Mouse (Mus musculus): ENCODE measurements around the gene Cyp2d22.
A peak's percentile ranks its signal among the peaks of the same experiment; 100 is the strongest.

Cyp2d22 gene

DNA sequence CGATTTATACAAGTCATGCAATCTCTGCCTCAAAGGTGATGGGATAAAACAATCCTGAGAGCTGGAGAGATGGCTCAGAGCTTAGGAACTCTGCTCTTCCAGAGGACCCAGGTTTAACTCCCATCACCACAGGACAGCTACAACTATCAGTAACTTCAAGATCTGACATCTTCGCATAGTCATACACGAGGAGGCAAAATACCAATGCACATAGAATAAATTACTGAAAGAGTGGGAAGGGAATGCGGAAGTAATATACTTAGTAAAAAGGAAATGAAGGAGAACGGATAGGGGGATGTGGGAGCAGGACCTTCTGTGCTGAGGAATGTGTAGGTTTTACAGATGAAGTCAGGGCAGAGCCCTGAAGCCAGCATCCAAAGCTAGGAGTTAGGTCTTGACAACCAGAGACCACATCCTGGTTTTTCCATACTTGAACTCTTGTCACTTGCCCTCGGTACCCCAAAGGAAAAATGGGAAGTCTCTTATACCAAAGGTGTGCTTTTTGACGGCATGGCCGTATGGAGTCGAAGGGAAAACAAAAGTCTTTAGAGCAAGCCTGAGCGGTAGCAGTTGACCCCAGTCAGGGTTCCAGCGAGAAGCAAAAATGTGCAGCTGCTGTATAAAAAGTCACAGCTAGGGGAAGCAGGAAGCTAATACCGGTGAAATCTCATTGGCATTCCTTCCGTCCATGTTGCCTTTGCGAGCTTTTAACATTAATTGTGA, 33.3 kb downstream of the Cyp2d22 start:
- DNase-seq (ENCODE audit: low spot score in 2 of 2) = peak in 1 of 2 experiments; percentile 38

DNA sequence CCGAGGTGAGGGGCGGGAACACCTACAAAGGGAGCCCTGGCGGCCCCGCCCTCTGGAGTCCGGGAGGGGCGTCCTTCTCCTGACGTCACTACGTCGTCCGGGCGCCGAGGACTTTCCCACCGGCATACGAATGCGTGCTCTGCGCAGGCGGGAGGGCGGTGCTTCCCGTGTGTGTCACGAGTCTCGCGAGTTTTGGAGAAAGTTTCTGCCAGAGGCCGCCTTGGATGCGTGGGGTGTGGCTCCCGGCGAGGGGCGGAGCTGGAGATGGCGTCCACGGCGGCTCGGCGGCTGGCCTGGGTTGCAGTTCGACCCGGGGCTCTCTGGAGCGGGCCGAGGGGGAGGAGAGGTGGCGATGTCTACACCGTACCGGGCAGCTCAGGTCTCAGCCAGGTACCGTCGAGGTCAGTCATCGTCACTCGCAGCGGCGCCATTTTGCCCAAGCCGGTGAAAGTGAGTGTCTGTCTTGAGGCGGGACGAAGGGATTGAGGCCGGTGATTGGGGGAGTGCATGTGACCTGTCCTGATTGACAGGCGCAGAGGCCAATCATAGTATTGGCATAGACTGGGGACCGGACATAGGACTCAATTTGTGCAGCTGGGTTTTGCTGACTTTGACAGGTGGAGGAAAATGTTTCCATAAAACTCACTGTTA, 34.1 kb downstream of the Cyp2d22 start:
- peak; percentile 98 for DNase-seq (ENCODE audit: low spot score in 2 of 2)

DNA sequence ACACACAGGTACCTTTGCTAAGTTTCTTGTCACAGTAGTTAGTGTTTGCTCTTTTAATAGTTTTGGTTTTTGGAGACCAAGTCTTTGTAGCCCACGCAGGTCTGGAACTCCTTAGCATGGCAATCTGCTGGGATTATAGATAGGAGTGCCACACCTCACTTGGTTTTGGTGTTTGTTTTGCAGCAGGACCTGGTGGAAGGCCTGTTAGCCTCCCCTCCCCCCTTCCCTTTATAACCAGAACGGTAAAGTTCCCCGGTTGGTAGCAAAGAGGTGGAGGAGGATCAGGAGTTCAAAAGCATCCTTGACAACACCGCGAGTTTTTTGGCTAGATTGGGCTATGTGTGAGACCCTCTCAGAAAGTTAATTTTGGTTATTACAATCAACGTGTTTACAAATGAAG, 35.1 kb downstream of the Cyp2d22 start:
- peak in 1 of 2 experiments; percentile 33 for DNase-seq (ENCODE audit: low spot score in 2 of 2)

DNA sequence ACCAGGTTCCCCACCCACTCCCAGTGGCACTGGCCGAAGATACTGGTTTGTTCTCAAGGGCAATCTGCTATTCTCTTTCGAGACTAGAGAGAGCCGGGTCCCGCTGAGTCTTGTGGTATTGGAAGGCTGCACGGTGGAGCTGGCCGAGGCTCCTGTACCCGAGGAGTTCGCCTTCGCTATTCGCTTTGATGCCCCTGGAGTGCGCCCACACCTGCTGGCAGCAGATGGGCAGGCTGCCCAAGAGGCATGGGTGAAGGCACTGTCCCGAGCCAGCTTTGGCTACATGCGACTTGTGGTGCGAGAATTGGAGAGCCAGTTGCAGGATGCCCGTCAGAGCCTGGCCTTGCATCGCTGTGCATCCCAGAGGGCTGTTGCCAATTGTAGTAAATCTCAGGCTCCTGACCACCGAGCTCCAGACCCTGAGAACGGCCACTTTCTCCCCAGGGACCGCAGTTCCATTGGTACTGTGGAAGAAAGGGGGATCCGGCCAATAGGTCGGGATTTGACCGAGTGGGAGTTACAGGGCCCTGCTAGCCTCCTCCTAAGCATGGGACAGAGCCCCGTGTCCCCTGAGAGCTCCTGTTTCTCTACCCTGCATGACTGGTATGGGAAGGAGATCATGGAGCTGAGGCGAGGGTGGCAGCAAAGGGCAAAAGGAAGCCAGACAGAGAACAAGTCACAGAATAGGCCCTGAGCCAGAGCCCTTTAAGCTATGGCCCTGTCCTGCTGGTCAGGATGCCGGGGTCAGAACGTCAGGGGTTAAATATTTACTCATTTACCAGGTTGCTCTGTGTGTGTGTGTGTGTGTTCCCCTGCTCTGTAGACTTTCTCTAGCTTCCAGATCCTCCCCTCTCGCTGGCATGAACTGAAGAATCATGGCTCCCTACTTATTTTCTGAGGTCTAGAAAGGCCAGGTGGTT, 36.4 kb downstream of the Cyp2d22 start:
- peak in 1 of 2 experiments; percentile 40 for DNase-seq (ENCODE audit: low spot score in 2 of 2)

DNA sequence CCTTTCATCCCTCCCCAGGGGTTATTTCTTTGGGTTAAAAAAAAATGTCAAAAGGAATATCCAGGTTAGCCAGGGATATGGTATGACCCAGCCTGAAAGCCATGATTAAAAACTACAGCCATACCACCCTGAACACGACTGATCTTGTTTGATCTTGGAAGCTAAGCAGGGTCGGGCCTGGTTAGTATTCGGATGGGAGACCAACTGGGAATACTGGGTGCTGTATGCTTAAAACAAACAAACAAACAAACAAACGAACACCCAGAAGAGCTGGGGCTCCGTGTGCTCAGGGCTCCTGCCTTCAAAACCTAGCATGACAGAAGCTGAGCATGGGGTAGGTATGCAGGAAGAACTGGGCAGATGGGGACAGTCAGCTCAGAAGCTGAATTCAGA, 37.5 kb downstream of the Cyp2d22 start:
- DNase-seq (ENCODE audit: low spot score in 2 of 2) = no peak

DNA sequence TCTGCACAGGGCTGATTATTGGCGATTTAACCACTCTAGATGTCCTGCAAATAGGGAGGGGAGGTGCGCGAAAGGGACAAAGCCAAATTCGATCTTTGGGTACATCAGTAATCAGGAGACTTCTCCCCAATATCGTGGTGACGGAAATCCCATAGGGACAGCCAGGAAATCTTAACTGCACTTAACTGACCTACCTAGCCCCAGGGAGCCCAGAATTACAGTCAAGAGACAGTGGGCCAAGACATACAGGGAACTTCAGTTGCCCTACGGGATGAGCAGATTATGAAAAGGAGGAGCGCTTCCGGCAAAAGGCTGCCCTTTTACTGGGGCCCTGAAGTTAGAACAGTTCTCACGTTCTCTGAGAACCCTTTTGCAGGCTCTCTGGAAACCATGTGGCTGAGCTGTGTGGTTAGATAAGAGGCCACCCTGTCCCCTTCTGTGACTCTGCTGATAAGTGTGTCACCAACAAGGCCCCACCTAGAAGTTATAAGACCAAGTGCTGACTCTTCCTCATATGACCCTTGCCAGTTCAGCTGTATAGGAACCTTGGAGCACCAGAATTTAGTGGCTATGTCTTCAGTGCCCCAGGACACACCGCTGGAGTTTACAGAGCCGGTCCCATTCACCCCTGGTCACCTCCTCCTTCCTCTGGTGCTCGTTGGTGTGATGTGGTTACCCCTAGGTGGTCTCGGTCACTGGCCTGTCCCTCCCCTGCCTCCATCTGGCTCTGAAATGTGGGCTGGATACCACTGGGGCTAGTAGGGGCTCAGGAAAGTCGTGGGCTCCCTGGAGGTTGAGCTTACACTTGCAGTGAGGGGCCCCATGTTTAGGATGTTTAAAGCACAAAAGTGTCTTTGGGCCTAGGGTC, 38.2 kb downstream of the Cyp2d22 start:
- no peak for DNase-seq (ENCODE audit: low spot score in 2 of 2)

DNA sequence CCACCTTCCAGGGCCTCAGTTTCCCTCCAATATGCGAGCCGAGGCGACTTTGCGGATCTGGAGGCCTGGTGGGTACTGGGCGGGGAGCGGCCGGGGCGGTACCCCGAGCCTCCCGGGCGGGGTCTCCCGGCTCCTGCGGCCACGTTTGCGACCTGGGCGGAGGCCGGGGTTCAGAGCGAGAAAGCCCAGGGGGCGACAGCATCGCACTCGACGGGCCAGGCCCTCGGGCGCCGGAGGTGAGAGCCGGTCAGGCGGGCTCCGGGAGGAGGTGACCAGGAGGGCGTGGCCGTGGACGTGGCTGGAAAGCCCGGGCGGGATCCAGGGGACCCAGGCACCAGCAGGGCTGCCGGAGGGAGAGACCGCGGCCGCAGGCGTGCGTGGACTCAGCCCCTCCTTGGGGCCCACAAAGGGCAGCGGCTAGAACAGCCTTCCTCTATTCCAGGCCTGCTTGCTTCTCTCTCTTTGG, 39.0 kb downstream of the Cyp2d22 start:
- DNase-seq (ENCODE audit: low spot score in 2 of 2) = peak in 1 of 2 experiments; percentile 34

DNA sequence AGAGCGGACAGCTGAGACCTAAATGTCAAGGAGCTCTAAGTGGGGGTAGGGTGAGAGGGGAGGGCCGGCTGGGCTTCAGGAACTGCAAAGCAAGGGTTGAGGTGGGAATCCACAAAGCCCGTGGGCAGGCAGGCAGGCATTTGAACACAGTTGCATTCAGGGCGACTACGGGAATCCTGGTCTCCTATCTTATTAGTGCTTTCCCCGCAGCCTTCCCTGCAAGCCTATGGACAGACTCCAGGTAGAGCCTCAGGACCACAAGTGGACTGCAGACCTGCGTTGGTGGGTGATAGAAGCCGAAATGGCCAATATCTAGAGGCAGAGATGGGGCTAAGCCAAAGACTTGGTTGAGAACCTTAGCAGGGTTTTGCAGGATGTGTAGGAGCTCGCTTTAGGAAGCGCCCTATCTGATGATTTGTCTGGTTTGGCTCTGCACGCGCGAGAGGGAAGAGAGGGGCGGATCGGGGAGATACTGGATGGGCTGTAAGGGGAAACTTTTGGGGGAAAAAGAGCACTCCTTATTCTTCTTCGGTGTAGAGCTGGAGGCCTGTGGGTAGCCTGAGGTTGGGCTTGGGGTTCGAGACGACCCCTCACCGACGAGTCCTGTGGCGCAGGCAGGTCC, 39.5 kb downstream of the Cyp2d22 start:
- DNase-seq (ENCODE audit: low spot score in 2 of 2) = peak in 1 of 2 experiments; percentile 25

DNA sequence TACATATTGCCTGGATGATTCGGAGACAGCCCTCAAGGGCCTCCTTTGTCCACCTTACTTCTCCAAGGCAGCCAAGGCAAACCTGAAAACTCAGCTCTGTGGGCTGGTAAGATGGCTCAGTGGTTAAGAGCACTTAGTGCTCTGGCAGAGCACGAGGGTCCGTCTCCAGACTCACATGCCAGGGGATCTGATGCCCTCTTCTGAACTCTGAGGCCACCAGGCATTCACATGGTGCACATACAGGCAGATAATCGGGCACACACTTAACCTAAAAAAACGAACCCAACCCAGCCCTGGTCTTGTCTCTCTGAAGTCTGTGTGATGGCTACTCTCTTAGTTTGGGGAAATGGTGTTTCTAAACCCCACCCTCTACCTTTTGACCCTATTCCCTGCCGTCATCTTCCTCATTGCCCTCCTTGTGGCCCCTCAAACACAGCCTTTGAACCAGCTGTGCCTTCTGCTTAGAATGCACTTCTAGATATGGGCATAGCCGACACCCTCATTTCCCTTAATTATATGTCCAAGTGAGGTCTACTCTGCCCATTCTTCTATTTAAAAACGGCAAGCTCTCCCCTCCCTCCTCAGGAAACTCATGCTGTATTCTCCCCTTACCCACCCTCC, 40.3 kb downstream of the Cyp2d22 start:
- DNase-seq (ENCODE audit: low spot score in 2 of 2) = no peak

DNA sequence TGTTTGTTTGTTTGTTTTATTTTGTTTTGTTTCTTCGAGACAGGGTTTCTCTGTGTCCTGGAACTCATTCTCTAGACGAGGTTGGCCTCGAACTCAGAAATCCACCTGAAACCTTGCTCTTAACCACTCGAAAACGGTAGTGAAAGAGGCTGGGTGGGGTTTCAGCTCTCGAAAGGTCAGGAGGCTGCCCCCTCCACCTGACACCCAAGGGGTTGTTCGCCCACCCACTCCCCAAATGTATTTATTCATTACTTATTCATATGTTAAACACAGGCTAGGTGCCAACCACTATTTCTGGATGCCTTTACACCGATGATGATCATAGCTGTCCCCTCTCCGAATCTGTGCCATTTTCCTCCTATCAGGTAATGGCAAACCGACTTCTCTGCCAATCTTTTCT, 40.9 kb downstream of the Cyp2d22 start:
- peak in 1 of 2 experiments; percentile 30 for DNase-seq (ENCODE audit: low spot score in 2 of 2)

DNA sequence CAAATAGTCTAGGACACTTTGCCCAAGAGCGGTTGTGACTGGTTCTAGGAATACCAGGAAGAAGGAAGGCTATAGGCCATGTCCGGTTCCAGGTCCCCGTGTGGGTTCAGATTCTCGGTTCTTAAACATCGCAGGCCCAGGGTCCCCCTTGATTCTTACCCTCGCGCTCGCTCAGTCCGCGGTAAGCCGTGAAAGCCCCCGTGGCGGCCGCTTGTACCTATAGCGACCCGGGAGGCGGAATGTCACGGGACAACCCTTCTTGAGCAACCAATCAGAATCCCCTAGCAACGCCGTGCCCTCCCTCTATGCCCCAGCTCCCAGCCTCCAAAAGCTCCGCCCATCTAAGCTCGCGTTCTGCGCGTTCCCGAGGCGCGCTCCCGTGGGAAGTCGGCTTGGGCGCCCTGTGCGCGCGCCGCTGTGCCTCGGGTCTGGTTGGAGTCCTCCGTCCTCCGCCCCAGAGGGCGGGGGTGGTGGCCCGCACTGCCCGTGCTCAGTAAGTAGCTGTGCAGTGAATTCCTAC, 41.4 kb downstream of the Cyp2d22 start, which contains the start of the genes Naga, Pheta2 and Smdt1:
TSS of gene Naga (minus strand) at position 333 of the 520 bp plus-strand sequence.
TSS of gene Pheta2 (plus strand) at position 350 of the 520 bp plus-strand sequence.
TSS of gene Smdt1 (plus strand) at position 367 of the 520 bp plus-strand sequence.
- peak; percentile 96 for DNase-seq (ENCODE audit: low spot score in 2 of 2)

DNA sequence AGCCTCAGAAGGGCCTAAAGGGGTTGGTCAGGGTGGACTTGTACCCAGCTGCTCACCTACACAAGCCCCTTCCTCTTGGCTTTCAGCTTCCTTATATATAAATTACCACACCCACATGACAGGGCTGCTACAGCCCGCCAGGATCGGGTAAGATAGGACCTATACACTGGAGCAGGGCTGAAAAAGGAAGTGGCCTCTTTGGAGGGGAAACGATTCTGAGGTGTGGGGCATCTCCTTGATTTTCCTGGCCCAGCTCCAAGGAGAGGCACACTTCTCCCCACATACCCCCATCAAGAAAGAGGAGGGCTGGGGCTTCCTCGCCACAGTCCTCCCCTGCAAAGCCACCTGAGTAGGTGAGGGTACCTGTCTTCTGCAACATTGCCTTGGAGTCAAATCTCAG, 42.2 kb downstream of the Cyp2d22 start:
- DNase-seq (ENCODE audit: low spot score in 2 of 2) = peak in 1 of 2 experiments; percentile 36

DNA sequence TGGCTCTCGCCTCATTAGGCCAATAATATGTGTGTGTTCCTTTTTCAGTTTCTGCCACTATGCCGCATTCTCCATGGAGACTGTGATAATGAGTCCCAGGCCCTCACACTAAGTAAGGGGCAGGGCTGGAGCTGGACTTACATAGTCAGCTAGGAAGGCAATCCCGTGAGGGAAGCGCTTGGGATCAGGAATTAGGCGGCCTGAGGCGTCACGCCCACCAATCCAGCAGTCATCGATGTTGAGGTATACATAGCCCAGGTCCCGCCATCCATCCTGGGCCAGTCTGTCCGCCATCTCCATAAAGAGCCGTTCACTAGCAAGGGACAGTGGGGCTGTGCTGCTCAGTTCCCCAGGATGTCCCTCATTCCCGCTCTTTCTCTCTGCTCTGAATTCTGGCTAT, 43.4 kb downstream of the Cyp2d22 start:
- DNase-seq (ENCODE audit: low spot score in 2 of 2) = no peak

DNA sequence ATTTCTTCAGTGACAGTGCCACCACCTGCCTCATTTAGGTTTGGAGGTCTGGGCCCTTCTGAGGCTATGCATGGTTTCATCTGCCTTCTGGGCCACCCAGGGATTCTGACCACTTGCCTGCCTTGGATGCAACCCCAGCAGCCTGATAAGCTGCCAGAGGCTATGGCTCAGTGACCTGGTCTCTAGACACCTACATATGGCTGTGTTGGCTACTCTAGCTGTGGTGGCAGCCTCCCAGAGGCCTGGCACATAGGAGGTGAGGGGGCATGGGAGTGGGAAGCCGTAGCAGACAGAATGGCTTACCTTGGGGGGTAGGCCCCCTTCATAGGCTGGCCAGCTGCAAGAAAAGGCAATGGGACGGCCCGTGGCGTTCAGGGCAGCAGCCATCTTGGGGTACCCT, 44.9 kb downstream of the Cyp2d22 start:
- DNase-seq (ENCODE audit: low spot score in 2 of 2) = no peak

DNA sequence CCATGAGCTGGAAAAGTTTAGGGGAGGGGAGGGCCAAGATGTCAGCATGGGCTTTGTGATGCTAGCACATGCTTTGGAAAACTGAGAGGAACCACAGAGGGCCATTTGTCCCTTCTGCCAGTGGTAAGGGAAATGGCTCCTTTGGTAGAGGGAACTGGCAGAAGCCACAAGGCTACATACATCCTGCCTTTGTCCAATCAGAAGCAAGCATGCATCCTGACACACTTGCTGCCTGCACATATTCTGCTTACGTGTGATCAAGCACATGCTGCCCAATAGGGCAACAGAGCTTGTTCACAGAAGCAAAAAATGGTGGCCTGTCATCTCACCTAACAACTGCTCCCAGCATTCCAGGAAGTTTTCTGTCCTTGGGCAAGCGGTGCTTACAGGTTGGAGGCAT, 54.7 kb downstream of the Cyp2d22 start:
- no peak for DNase-seq (ENCODE audit: low spot score in 2 of 2)

DNA sequence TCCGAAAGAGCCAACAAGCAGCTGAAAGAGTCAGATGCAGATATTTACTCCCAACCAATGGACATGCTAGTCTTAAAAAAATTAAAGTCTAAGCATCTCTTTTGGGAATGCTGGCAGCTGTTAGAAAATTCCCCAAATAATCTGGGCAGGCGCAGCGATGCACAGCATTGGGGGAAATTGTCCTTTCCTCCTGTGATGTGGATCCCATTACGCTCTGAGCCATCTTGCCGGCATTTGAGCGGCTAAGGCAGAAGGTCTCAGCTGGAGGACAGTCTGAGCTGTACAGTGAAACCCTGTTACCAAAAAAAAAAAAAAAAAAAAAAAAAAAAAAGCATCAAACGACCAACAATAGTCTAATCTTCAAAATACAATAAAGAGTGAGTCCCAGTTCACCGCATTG, 57.9 kb downstream of the Cyp2d22 start:
- no peak for DNase-seq (ENCODE audit: low spot score in 2 of 2)

Measured in right cerebral cortex, postnatal 10 days (tissue).